Mouse (Mus musculus): ENCODE results near the gene Ola1. TPM values are rescaled to one million over a fixed set of nuclear protein-coding genes. Genes with fewer than 3 reads are reported as not detected.
A peak's percentile ranks its signal among the peaks of the same experiment; 100 is the strongest.

Ola1 gene
- polyA plus RNA-seq, 1 experiment = 59.7 TPM

DNA sequence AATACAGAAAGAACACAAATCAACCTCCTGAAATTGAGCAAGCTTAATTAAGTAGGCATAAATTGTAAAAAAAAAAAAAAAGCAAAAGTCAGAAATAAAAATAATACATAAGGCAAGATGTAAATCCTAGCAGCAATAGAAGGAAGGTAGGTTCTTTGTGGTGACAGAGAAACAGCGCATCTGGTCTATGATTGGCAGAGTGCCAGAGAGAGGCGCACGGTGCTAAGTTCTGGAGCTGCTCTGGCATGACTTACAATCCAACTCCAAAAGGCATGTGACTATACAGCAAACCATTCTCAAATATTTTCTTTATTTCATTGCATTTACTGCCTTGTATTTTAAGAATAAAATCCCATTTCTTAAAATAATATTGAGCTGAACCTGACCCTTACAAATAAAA is 68.2 kb downstream of the Ola1 start:
- Histone ChIP-seq H3K27me3 (ENCODE audit: control insufficient read depth, insufficient read depth, low read length) (no peaks in the 10 kb centered on the region), H3K27ac (ENCODE audit: insufficient read depth, low read length) (no peak overlapping the region), H3K4me1 (ENCODE audit: control insufficient read depth, insufficient read depth, low read length) (no peaks in the 10 kb centered on the region), H3K4me3 (replicated peaks; ENCODE audit: insufficient read depth, low read depth, low read length) (no peak overlapping the region)
- TF ChIP-seq POLR2A (IDR thresholded peaks at IDR 0.05; ENCODE audit: borderline replicate concordance, insufficient read depth, low read length) = no peak
- peak; percentile 21 to 22 for DNase-seq
- 25% methylated on average over 3 of the region's 3 CpGs for WGBS

DNA sequence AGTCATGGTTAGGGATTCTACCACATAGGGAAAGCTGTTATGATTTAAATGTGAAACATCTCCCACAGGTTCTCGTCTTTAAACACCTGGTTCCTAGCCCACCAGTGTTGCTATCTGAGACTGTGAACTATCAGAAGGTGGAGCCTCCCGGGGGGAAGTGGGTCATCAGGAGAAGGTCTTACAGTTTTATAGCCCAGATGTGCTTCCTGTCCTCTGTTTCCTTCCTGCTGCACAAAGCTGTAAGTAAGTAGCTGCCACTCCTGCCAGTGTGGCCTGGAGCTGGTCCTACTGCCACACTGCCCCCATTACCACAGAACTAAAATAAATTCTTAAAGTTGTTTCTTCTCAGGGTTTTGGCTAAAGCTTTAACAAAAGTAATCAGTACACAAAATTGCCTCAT is 72.6 kb downstream of the Ola1 start:
- no peak overlapping the region for H3K27ac ChIP-seq (ENCODE audit: insufficient read depth, low read length)
- no peak overlapping the region for H3K4me3 ChIP-seq (replicated peaks; ENCODE audit: insufficient read depth, low read depth, low read length)
- WGBS = 91% methylated on average over 2 of the region's 2 CpGs
- DNase-seq = no peak
- TF ChIP-seq CTCF (IDR thresholded peaks at IDR 0.05; ENCODE audit: borderline replicate concordance, insufficient read depth, low read depth, low read length) (no peak), POLR2A (IDR thresholded peaks at IDR 0.05; ENCODE audit: borderline replicate concordance, insufficient read depth, low read length) (no peak)
- peaks cover 2% of the 10 kb centered on the region; the same call in 1 of the 2 replicates for H3K4me1 ChIP-seq (ENCODE audit: control insufficient read depth, insufficient read depth, low read length)
- no peaks in the 10 kb centered on the region for H3K27me3 ChIP-seq (ENCODE audit: control insufficient read depth, insufficient read depth, low read length)

DNA sequence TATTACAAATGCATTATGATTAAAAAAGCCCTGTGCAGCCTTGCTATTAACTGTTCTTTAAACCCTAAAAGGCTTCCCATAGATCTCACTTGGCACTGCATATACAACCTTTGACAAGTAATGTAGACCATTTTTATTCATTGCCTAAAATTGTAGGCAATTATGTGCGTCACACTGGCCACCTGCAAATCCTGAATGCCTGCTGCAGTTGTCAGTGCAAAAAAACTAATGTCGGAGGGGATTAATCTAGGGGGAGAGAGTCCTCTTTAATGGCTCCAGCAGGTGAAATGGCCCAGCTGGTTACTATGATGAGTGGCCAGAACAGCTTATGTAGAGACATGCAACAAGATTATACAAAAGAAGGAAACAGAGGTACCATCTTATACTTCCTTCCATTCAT is 75.0 kb downstream of the Ola1 start:
- 82% methylated on average over 2 of the region's 2 CpGs for WGBS
- Histone ChIP-seq H3K27ac (ENCODE audit: insufficient read depth, low read length) (no peak overlapping the region), H3K27me3 (ENCODE audit: control insufficient read depth, insufficient read depth, low read length) (no peaks in the 10 kb centered on the region), H3K4me1 (ENCODE audit: control insufficient read depth, insufficient read depth, low read length) (peaks cover 2% of the 10 kb centered on the region; the same call in 1 of the 2 replicates), H3K4me3 (replicated peaks; ENCODE audit: insufficient read depth, low read depth, low read length) (no peak overlapping the region)
- no peak for DNase-seq
- TF ChIP-seq CTCF (IDR thresholded peaks at IDR 0.05; ENCODE audit: borderline replicate concordance, insufficient read depth, low read depth, low read length) (no peak), POLR2A (IDR thresholded peaks at IDR 0.05; ENCODE audit: borderline replicate concordance, insufficient read depth, low read length) (no peak)

- DNase-seq = peak in 1 of 2 experiments; percentile 12
- TF ChIP-seq POLR2A (IDR thresholded peaks at IDR 0.05; ENCODE audit: borderline replicate concordance, insufficient read depth, low read length) = no peak
- TF ChIP-seq CTCF (IDR thresholded peaks at IDR 0.05; ENCODE audit: borderline replicate concordance, insufficient read depth, low read depth, low read length) = no peak
- no peaks in the 10 kb centered on the region for H3K27me3 ChIP-seq (ENCODE audit: control insufficient read depth, insufficient read depth, low read length)
- 43% methylated on average over 7 of the region's 7 CpGs for WGBS
- no peak overlapping the region for H3K4me3 ChIP-seq (replicated peaks; ENCODE audit: insufficient read depth, low read depth, low read length)
- H3K27ac ChIP-seq (ENCODE audit: insufficient read depth, low read length) = no peak overlapping the region
- H3K4me1 ChIP-seq (ENCODE audit: control insufficient read depth, insufficient read depth, low read length) = peaks cover 2% of the 10 kb centered on the region; the same call in 1 of the 2 replicates
Observed at GRCm38 (mm10) chr2:73142832-73143470, 75.8 kb downstream of the Ola1 start.

- Histone ChIP-seq H3K4me1 (ENCODE audit: control insufficient read depth, insufficient read depth, low read length) (no peaks in the 10 kb centered on the region), H3K27me3 (ENCODE audit: control insufficient read depth, insufficient read depth, low read length) (no peaks in the 10 kb centered on the region), H3K27ac (ENCODE audit: insufficient read depth, low read length) (no peak overlapping the region), H3K4me3 (replicated peaks; ENCODE audit: insufficient read depth, low read depth, low read length) (no peak overlapping the region)
- no peak for DNase-seq
- 84% methylated on average over 2 of the region's 2 CpGs for WGBS
- TF ChIP-seq CTCF (IDR thresholded peaks at IDR 0.05; ENCODE audit: borderline replicate concordance, insufficient read depth, low read depth, low read length) (no peak), POLR2A (IDR thresholded peaks at IDR 0.05; ENCODE audit: borderline replicate concordance, insufficient read depth, low read length) (no peak)
Observed at GRCm38 (mm10) chr2:73132897-73133296, 85.8 kb downstream of the Ola1 start.

GRCm38 (mm10) chr2:73127686-73128085 is 91.0 kb downstream of the Ola1 start:
- no peak overlapping the region for H3K27ac ChIP-seq (ENCODE audit: insufficient read depth, low read length)
- 89% methylated on average over 1 of the region's 1 CpGs for WGBS

GRCm38 (mm10) chr2:73118781-73119180 is 99.9 kb downstream of the Ola1 start:
- DNase-seq = no peak
- Histone ChIP-seq H3K27ac (ENCODE audit: insufficient read depth, low read length) (no peak overlapping the region), H3K4me1 (ENCODE audit: control insufficient read depth, insufficient read depth, low read length) (no peaks in the 10 kb centered on the region), H3K27me3 (ENCODE audit: control insufficient read depth, insufficient read depth, low read length) (no peaks in the 10 kb centered on the region), H3K4me3 (replicated peaks; ENCODE audit: insufficient read depth, low read depth, low read length) (no peak overlapping the region)
- no peak for TF ChIP-seq POLR2A (IDR thresholded peaks at IDR 0.05; ENCODE audit: borderline replicate concordance, insufficient read depth, low read length)
- TF ChIP-seq CTCF (IDR thresholded peaks at IDR 0.05; ENCODE audit: borderline replicate concordance, insufficient read depth, low read depth, low read length) = no peak
- 94% methylated on average over 2 of the region's 2 CpGs for WGBS

More at GRCm38 (mm10) chr2:73127686-73128085, 91.0 kb downstream of the Ola1 start:
- Histone ChIP-seq H3K4me1 (ENCODE audit: control insufficient read depth, insufficient read depth, low read length) (no peaks in the 10 kb centered on the region), H3K4me3 (replicated peaks; ENCODE audit: insufficient read depth, low read depth, low read length) (no peak overlapping the region), H3K27me3 (ENCODE audit: control insufficient read depth, insufficient read depth, low read length) (no peaks in the 10 kb centered on the region)
- no peak for DNase-seq
- no peak for TF ChIP-seq CTCF (IDR thresholded peaks at IDR 0.05; ENCODE audit: borderline replicate concordance, insufficient read depth, low read depth, low read length)
- TF ChIP-seq POLR2A (IDR thresholded peaks at IDR 0.05; ENCODE audit: borderline replicate concordance, insufficient read depth, low read length) = no peak

GRCm38 (mm10) chr2:73107089-73107488 is 111.6 kb downstream of the Ola1 start:
- H3K4me1 ChIP-seq (ENCODE audit: control insufficient read depth, insufficient read depth, low read length) = no peaks in the 10 kb centered on the region
- no peak overlapping the region for H3K4me3 ChIP-seq (replicated peaks; ENCODE audit: insufficient read depth, low read depth, low read length)
- DNase-seq = no peak
- no peak for TF ChIP-seq POLR2A (IDR thresholded peaks at IDR 0.05; ENCODE audit: borderline replicate concordance, insufficient read depth, low read length)
- no peak for TF ChIP-seq CTCF (IDR thresholded peaks at IDR 0.05; ENCODE audit: borderline replicate concordance, insufficient read depth, low read depth, low read length)
- 78% methylated on average over 5 of the region's 5 CpGs for WGBS
- no peaks in the 10 kb centered on the region for H3K27me3 ChIP-seq (ENCODE audit: control insufficient read depth, insufficient read depth, low read length)
- no peak overlapping the region for H3K27ac ChIP-seq (ENCODE audit: insufficient read depth, low read length)

All from cerebellum, adult 2 months (tissue).